Mouse (Mus musculus) mesoderm, embryonic 11.5 days (tissue): ENCODE results near the gene Hsd3b7.
A peak's percentile ranks its signal among the peaks of the same experiment; 100 is the strongest.
"Not testable (repeated sequence)": the region's sequence is repeated elsewhere in the genome, so short reads cannot be mapped to it uniquely, and the experiment has no call there.

Experiments used
- DNase-seq: peaks from one replicate; pipeline ENCODE4 v3.0.0-alpha.2; 2012; ENCODE audit warnings: low read depth, low spot score

Gene Hsd3b7

GRCm38 (mm10) chr7:127815954-127816821 is 15.8 kb downstream of the Hsd3b7 start:
- no peak for DNase-seq

- DNase-seq, result no peak
Measured at GRCm38 (mm10) chr7:127817053-127817452, 16.6 kb downstream of the Hsd3b7 start.

GRCm38 (mm10) chr7:127817776-127818175 is 17.4 kb downstream of the Hsd3b7 start:
- DNase-seq, result no peak

- no peak for DNase-seq
Measured at GRCm38 (mm10) chr7:127820836-127821509, 20.6 kb downstream of the Hsd3b7 start.

GRCm38 (mm10) chr7:127822494-127822893 is 22.1 kb downstream of the Hsd3b7 start:
- no peak for DNase-seq

GRCm38 (mm10) chr7:127823236-127824171 is 23.1 kb downstream of the Hsd3b7 start:
- DNase-seq, result no peak

- peak; percentile 60 for DNase-seq
Measured at GRCm38 (mm10) chr7:127824176-127824871, 23.9 kb downstream of the Hsd3b7 start, which contains the start of the genes Stx4a and Stx1b. Gene Stx4a, plus strand, starts transcription at chr7:127824294. Gene Stx1b, minus strand, starts transcription at chr7:127824549.

GRCm38 (mm10) chr7:127835550-127835949 is 35.1 kb downstream of the Hsd3b7 start:
- DNase-seq, result no peak

GRCm38 (mm10) chr7:127837473-127837872 is 37.1 kb downstream of the Hsd3b7 start:
- DNase-seq, result no peak

- not testable (repeated sequence) for DNase-seq
Measured at GRCm38 (mm10) chr7:127837878-127838277, 37.5 kb downstream of the Hsd3b7 start.

GRCm38 (mm10) chr7:127840031-127840430 is 39.6 kb downstream of the Hsd3b7 start:
- DNase-seq, result not testable (repeated sequence)

- no peak for DNase-seq
Measured at GRCm38 (mm10) chr7:127840886-127841285, 40.5 kb downstream of the Hsd3b7 start.

- DNase-seq, result peak; percentile 91
Measured at GRCm38 (mm10) chr7:127841340-127842000, 41.1 kb downstream of the Hsd3b7 start.

- DNase-seq, result peak; percentile 67
Measured at GRCm38 (mm10) chr7:127842001-127842718, 41.8 kb downstream of the Hsd3b7 start.

GRCm38 (mm10) chr7:127849973-127850875 is 49.8 kb downstream of the Hsd3b7 start:
- no peak for DNase-seq

- DNase-seq, result no peak
Measured at GRCm38 (mm10) chr7:127850906-127851305, 50.5 kb downstream of the Hsd3b7 start.
